Mouse (Mus musculus) neural tube, embryonic 10.5 days (tissue): ENCODE measurements around the gene Rnf38.

Experiments
- DNase-seq: peaks from one replicate; pipeline ENCODE4 v3.0.0-alpha.2; 2017; ENCODE audit warnings: low spot score; ENCODE audit errors: extremely low spot score

Gene Rnf38

DNA sequence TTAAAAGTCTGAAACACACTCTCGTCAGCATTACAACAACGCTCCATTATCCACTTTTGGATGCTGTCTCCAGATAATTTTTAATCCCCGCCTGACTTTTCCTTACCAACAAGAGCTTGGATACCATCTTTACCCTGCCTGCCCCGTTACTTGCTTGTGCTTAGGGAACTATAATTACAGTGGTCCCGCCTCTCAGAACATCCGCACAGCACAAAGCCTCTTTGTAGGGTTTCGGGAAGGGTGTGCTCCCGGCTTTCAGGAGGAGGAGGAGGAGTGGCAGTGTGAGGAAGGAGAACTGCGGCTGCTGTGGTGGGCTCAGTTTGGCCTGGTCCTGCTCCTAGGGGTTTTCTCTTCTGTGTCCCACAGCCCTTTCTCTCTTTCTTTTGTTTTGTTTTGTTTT lies 9.4 kb downstream of the Rnf38 start:
- DNase-seq: peak; percentile 17

DNA sequence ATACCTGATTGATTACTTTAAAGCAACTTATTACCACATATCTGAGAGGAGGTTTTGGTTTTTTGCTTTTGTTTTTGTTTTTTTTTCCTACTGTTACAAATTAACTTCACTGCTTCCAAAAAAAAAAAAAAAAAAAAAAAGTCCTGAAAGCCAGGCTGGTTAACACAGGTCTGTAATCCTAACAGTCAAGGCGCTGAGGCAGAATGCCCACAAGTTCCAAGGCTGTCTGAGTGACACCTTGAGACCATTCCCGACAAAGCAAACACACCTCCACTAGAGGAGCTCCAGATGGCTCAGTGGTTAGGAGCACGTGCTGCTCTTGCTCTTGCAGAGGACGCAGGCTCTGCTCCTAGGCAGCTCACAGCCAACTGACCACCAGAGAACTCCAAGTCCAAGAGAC lies 10.1 kb downstream of the Rnf38 start:
- no peak for DNase-seq

DNA sequence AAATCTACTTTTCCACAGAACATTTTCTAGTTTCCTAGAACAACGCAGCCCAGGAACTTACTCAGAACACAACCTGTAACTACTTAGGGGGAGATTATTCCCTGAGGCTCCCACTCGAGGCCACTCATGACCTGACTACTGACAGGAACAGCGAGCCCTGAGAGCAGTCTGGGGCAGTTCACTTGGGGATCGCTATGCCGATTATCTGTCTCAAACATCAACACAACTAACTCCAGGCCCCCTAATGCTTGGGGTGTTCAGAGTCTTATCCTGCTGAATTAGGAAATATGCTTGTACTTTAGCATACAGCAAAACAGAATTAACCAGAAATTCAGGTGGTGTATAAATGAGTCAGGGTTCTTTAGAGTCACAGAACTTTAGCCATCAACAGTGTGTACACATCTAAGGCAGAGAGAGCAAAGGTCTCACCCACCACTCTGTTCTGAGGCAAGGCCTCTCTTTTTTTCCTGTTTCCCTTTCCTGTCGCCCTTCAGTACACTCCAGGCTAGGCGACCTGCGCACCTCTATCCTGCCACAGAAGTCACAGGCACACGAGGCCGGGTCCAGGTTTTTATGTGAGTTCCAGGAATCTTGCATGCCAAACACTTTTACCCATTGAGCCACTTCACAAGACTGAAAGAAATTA lies 16.7 kb downstream of the Rnf38 start:
- DNase-seq: no peak

DNA sequence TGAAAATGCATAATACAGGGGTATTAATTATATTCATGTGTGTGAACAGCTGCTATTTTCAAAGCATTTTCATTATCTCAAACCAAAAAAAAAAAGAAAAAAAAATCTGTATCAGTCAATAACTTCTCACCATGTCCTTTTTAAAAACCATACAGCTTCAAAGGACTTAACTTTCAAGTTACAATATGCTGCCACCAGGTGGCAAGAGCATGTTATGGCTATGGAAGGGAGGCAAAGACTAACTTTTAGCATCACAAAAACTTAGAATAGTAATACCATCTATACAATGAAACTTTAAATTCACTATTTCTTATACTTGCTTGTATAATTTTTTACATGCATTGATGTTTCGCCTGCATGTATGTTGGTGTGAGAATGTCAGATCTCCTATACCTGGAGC lies 33.6 kb downstream of the Rnf38 start:
- no peak for DNase-seq

DNA sequence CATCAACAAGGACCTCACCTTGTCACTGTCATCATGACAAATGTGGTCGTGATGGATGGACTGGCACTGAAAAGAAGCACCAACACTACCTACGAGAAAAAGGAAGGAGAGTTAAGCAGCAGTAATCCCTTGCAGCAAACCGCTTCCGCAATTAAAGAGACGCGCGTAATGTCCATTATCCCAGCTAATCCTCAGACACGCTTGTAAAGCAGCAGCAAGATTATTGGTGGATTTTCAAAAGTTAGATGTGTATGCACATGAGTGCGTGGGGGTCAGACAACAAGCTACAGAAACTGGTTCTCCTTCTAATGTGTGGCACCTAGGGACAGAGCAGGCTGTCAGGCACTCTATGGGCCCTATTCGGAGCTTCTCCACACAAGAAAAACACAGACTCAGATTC lies 46.2 kb downstream of the Rnf38 start:
- no peak for DNase-seq

DNA sequence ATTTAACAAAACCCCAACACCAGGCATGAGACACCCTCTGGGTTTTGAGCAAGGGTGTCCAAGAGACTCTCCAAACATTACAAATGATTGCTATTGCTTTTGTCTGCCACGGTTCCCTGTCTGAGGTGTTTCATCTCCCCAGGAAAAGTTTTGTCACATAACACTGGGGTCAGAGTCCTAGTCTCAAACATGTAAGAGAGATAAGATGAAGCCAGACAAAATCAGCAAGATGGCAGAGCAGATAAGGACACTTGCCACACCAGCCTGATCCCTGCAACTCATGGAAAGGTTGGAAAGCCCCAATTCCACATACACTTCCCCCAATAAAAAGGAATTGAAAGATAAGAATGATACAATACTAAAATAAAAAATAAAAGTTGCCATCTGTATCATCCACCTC lies 49.7 kb downstream of the Rnf38 start:
- no peak for DNase-seq

DNA sequence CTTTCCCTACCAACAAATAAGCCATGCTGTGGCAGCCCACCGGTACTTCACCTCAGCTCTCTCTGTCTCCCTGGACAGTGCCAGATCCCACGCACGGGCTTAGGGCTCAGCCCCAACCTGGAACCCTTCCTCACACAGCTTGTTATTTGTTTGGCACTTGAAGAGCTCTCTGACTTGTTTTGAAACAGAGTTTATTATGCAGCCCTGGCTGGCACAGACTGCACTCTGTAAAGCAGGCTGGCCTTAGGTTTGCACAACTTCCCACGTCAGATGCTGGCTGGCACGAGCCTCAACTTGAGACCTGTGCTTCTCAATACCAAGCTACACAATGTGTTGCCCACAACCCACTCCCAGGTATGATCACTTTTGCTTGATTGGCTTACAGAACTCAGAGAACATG lies 53.8 kb downstream of the Rnf38 start:
- DNase-seq: no peak

DNA sequence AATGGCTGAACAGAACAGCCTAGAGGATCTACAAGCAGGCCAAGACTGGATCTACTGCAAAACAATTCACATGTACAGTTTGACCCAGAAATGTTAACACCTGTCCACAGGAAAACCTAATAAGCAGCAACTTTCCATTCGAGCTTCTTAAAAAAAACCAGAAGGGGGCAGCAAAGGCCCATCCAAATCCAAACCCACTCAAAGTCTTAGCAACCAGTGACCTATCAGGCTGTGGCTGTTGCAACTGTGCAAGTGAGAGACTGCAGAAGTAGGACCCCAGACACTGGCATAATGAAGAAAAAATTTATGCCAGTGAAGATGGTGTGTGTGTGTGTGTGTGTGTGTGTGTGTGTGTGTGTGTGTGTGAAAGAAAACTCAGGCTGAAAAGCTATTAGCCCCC lies 60.4 kb downstream of the Rnf38 start:
- DNase-seq: peak; percentile 39

DNA sequence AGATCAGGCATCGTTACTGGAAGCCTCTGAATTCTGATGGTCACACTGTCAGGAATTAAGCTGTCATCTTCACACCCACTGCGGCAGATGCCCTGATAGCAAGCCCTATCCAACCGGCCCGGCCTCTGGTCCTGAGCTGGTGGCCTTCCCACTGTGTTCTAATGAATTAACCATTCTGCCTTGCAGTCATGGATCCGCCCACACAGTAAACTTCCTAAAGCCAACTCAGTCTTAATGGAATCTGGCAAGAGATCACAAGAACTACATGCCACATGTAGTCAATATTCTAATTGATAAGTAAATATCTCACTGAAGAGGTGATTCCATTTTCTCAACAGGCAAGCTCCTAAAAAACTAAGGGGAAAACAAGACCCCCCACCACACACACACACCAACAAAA lies 60.9 kb downstream of the Rnf38 start:
- DNase-seq: no peak

DNA sequence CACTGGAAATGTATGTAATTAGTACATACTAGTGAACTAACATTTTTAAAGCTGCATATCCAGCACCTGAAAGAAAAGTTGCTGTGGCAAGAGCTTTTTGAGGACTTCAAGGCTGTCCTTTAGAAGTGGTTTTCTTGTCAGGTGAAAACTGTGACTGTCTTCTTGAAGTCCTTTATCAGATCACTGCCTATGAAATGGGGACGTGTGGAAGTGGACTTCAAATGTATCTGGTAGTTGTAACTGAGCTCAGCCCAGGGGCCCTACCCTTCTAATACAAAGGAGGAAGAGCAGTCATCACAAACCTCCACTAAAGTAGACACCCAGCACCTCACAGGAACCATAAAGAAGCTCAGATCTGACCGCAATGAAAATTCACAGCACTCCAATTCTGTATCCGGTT lies 63.7 kb downstream of the Rnf38 start:
- DNase-seq: no peak

DNA sequence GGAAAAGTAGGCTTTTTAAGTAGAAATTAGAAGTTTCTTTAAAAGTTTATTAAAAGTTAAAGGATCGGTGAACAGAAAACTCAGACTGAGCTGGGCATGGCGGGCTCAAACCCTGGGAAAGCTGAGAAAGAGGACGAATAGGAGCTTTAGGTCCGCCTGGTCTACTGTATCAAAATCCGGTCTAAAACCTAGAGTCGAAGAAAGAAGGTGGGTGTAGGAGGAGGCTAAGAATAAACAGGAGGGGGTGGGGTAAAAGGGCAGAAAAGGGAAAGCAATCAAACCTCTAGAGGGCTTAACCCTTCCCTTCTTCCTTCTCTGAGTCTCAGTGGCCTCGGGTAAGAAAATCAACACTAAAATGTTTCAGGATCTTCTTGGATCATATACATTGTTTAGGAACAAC lies 64.8 kb downstream of the Rnf38 start:
- no peak for DNase-seq

DNA sequence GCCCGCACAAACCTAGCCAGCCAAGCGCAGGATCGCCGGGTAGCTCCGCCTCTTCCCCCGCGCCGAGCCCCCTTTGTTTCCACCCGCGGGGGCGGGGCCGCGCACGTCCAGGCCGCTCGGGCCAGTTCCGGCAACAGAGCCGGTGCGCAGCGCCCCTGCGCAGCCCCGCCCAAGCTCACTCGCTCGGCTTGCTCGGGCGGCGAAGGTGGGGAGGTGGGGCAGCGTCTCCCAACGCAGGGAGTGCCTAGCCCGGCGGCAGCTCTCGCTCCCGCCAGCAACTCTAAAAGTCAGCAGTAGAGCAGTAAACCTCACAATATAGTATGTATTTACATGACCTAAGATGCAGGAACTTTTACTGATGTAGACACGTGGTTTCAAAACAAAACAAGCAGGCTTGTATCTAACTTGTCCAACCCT lies 65.3 kb downstream of the Rnf38 start:
- DNase-seq: peak; percentile 95

DNA sequence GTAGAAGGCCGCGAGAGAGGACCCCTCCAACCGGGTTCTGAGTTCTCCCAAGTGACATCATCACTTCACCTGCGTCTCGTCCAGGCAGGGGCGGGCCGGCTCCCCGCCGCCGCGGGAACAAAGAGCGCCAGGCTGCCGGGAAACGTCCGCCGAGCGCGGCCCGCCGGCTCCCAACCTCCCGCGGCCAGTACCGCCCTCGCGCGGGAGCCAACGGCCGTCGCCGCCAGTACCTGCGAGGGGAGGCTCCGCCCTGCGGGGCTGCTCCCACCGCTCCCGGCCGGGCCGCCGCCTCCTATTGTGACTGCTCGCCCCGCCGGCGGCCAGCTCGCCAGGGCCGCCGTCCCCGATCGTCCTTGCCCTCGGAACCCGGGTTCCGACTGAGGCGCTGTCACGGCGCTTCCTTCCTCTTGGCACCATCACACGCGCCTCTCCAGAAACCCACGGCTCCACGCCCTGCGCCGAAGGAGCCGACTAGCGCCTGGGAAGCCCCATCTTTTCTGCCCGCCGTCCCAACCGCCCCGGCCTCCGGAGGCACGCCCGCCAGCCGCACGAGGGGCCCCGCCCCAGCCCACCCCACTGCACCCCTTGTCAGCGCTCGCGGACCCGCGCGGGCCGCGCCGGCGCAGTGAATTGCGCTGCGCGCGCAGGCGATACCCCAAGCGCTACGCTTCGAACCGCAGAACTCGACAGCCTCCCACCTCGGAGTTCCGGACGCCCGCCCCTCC lies 66.0 kb downstream of the Rnf38 start:
- DNase-seq: peak; percentile 91

DNA sequence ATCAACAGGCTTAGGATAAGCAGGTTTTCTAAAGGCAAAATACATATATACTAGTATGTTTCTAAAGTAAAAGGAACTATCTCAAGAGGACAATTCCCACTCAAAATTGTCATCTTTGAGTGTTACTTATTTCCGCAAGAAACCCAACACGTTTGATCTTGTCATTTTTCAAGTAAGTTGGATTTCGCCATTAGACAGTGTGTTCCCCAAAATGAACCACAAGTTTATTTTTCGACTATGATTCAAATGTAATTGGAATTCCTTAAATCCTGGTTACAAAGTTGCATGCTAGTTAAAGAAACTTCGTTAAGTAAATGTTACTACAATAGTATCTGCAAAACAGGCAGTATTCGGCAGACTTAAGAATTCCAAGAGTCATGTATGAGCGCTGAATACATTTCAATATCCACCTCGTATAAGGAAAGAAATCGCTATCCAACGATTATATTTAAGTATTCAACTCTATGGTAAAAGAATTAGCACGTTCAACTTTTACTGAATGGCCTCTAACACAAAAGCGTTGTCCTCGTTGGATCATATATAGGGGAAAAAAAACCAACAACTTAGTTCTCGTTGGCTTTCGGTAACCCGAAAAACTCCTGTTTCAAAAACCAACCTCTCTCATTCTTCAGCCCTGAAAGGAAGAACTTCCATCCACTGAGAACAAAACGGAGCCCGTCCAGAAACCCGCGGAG lies 66.7 kb downstream of the Rnf38 start:
- no peak for DNase-seq

DNA sequence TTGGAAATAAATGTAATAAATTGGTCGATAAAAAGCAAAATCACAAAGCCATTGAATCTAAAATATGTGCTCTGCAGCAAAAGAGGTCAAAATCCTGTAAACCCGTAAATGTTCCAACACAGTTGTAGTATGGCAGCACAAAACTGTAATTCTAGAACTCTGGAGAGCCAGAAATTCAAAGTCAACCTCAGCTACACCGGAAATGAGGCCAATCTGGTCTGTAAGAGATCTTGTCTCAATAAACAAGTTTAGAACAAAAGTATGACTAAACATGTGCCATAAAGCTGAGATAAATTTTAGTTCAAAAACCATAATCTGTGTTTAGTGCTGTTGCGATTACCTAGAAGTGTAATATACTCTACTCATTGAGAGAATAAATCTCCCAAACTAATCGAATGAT lies 69.0 kb downstream of the Rnf38 start:
- no peak for DNase-seq

DNA sequence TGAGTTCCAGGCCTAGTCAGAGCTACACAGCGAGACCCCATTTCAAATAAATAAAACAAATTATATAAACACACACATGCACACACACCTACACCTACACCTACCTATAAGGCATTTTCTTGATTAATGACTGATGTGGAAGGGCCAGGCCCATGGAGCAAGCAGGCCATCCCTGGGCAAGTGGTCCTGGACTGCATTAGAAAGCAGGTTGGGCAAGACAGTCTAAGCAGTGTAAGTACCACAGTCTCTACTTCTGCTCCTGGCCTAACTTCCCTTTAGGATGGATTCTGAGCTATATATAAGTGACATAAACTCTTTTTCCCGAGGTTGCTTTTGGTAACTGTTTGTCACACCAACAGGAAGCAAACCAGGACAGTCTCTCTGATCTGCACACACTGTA lies 70.6 kb downstream of the Rnf38 start:
- DNase-seq: no peak

DNA sequence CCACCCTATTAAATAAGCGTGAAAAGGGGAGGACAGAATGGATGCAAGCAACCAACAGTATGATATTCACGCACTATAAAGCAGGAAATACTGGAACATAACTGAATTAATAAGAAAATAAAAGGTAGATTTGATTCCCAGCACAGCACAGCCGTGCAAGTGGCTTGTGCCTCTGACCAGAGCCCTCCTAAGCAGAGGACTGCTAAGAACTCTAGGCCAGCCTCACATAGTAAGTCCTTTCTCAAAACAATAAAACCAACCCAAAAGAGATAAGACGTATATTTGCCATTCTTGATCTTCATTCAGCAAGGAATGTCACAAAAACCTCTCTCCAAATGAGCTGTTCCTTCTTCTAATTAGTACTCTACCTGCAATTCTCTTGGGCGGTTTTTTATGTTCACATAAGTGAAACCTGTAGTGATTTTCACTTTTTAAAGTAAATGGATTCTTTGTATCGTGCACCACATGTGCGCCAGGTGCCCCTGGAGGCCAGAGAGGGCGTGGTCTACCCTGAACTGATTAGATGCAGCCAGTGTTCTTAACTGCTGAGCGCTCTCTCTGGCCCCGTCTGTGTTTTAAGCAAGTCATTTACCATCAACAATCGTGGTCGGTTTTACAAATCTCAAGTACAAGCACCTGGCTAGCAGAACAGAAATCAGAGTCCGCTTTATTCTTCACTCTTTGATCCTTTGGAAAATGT lies 72.4 kb downstream of the Rnf38 start:
- no peak for DNase-seq

DNA sequence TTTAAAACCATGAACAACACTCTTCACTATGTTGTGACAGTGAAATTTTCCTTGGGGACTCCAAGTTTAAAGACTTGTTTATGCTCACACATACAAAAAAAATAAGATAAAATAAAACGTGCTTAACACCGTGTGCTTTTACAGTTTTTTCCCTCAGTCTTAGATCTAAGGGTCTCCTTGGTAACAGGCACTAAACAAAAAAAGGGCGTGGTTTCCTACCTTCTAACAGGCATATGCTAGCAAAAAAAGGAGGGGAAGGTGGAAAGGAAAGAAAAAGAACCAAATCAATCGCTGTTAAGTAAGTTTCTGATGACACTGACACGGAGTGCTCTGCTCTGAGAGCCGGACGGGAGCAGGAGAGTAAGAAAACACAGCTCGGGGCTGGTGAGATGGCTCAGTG lies 73.8 kb downstream of the Rnf38 start:
- DNase-seq: no peak

DNA sequence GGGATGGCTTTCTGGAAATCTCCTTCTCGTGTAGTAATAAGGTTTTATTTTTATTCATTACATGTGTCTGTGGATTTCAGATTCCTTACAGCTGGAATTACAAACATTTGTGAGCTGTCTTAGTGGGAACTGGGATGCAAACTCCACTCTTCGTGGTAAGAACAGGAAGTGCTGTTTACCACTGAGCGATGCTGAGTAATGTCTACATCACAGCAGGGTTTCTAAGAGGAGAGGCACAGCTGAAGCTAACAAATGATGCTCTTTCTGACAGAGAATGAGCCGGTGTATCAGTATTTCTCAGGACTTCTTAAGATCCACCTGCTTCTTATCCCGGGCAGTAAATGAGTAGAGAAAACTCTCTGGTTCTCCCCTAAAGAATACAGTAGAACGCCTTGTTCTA lies 77.1 kb downstream of the Rnf38 start:
- no peak for DNase-seq

DNA sequence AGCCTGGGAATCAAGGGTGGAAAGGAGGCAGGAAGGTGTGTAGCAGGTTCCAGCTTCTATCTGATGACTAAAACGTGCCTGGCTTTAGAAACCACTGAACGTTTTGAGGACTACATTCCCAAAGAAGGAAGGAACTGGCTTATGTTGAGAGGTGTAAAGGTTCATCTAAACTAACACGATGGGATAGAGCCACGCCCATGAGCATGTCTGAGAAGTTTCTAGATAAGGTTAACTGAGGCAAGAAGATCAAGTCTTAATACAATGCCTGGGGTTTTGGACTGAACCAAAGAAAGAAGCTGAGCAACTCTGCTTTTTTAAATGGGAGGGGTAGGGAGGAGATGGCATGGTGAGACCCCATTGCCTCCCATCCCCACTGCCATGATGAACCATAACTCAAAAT lies 78.7 kb downstream of the Rnf38 start:
- no peak for DNase-seq

DNA sequence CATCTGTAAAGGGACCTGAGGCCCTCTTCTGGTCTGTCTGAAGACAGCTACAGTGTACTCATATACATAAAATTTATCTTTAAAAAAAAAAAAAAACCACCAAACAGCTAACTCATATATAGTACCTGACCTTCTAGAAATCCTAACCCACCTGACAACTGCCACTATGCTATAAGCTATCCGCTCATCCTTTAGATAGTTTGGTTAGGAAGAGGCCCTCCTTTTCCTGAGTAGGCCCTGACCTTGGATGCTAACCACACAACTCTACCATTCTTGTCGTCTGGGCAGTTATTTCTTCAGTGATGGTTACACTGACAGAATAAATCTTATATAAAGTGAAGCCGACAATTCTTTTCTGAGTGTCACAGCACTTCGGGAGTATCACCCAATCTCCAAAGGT lies 80.7 kb downstream of the Rnf38 start:
- no peak for DNase-seq

DNA sequence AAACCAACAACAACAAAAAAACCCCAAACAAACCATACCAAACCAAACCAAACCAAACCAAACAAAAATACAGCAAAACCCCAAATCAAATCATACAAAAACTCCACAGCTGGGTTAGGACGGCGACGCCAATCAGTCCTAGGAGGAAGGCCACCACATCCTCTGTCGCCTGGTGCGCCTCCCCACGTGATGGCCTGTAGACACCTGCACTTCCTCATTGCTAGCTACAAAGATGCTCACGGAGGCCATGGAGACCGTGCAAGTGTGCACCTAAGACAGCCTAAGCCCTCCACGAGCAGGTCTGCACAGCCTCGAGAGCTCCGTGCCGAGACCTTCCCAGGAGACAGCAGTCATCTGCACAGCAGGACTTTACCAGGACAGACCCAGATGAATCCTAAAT lies 106.8 kb downstream of the Rnf38 start:
- DNase-seq: no peak
